Mouse (Mus musculus) MEL (cell line): ENCODE measurements around the gene Pla2r1. TPM values are rescaled to one million over a fixed set of nuclear protein-coding genes. Genes with fewer than 3 reads are reported as not detected.

Experiments
- DNase-seq: peaks from one replicate; pipeline ENCODE4 v3.0.0; 2011; ENCODE audit warnings: low read depth, low spot score
- H3K27ac ChIP-seq: 2 replicates; pipeline ENCODE4 v1.5.1; 2012; ENCODE audit warnings: low read depth, mild to moderate bottlenecking, control low read depth, low read length, moderate library complexity; ENCODE audit not compliant: control insufficient read depth
- H3K27me3 ChIP-seq, 2 experiments: fragments of 150-350 bp in 1 of 2; sonication (generic) in 1 of 2; 2 replicates each; pipeline ENCODE4 v1.6.1; 2012; ENCODE audit warnings: low read length in 2 of 2, mild to moderate bottlenecking in 2 of 2, improper control_type of control experiment in 1 of 2, moderate library complexity in 1 of 2; ENCODE audit not compliant: insufficient read depth in 2 of 2, control insufficient read depth in 1 of 2
- H3K36me3 ChIP-seq, 2 experiments: 2 replicates each; pipeline ENCODE4 v1.6.1; 2012 to 2014; ENCODE audit warnings: low read length in 2 of 2, improper control_type of control experiment in 1 of 2, inconsistent platforms in 1 of 2, mild to moderate bottlenecking in 1 of 2; ENCODE audit not compliant: insufficient read depth in 2 of 2, control insufficient read depth in 1 of 2
- H3K4me1 ChIP-seq, 2 experiments: fragments of 150-350 bp in 1 of 2; sonication (generic) in 1 of 2; 2 replicates each; pipeline ENCODE4 v1.6.1; 2012; ENCODE audit warnings: low read length in 2 of 2, improper control_type of control experiment in 1 of 2, mild to moderate bottlenecking in 1 of 2; ENCODE audit not compliant: insufficient read depth in 2 of 2, control insufficient read depth in 1 of 2
- H3K4me3 ChIP-seq, 2 experiments: fragments of 150-350 bp in 1 of 2; sonication (generic) in 1 of 2; 2 replicates each; pipeline ENCODE4 v1.5.1; 2012; ENCODE audit warnings: low read depth in 2 of 2, low read length in 2 of 2, mild to moderate bottlenecking in 2 of 2, moderate library complexity in 2 of 2, control low read depth in 1 of 2, improper control_type of control experiment in 1 of 2; ENCODE audit not compliant: control insufficient read depth in 1 of 2, insufficient read depth in 1 of 2
- H3K79me2 ChIP-seq: 2 replicates; pipeline ENCODE4 v1.6.1; 2012; ENCODE audit warnings: mild to moderate bottlenecking, low read length, moderate library complexity; ENCODE audit not compliant: control insufficient read depth, poor library complexity, insufficient read depth
- H3K9ac ChIP-seq: 2 replicates; pipeline ENCODE4 v1.6.1; 2012; ENCODE audit warnings: low read depth, mild to moderate bottlenecking, control low read depth, low read length, moderate library complexity; ENCODE audit not compliant: control insufficient read depth, poor library complexity, severe bottlenecking
- H3K9me3 ChIP-seq: fragments of 150-350 bp; sonication (generic); replicated peaks from 2 replicates; pipeline ENCODE4 v1.6.1; 2012; ENCODE audit warnings: mild to moderate bottlenecking, low read length, improper control_type of control experiment, moderate library complexity; ENCODE audit not compliant: insufficient read depth
- CHD1 ChIP-seq: IDR thresholded peaks from 2 replicates; pipeline ENCODE4 v1.6.1; 2012; ENCODE audit warnings: low read depth, mild to moderate bottlenecking, inconsistent platforms, low read length, improper control_type of control experiment
- CTCF ChIP-seq, 3 experiments: IDR thresholded peaks in 2 of 3; conservative IDR thresholded peaks in 1 of 3; 2 replicates each; pipeline ENCODE4 v1.5.1; 2011 to 2012; ENCODE audit warnings: low read length in 3 of 3, low read depth in 2 of 3, mild to moderate bottlenecking in 2 of 3, improper control_type of control experiment in 1 of 3, inconsistent platforms in 1 of 3, mixed read lengths in 1 of 3, moderate library complexity in 1 of 3; ENCODE audit not compliant: control insufficient read depth in 1 of 3, insufficient read depth in 1 of 3, poor library complexity in 1 of 3, severe bottlenecking in 1 of 3
- E2F4 ChIP-seq: IDR thresholded peaks from 2 replicates; pipeline ENCODE4 v1.6.1; 2011; ENCODE audit warnings: low read depth, low read length, improper control_type of control experiment, borderline replicate concordance
- ELF1 ChIP-seq: IDR thresholded peaks from 2 replicates; pipeline ENCODE4 v1.6.1; 2014; ENCODE audit warnings: low read depth, mild to moderate bottlenecking, inconsistent platforms, low read length, improper control_type of control experiment, moderate library complexity
- EP300 ChIP-seq, 2 experiments: IDR thresholded peaks; 2 replicates each; pipeline ENCODE4 v1.6.1; 2011; ENCODE audit warnings: improper control_type of control experiment in 2 of 2, low read length in 2 of 2, low read depth in 1 of 2, mild to moderate bottlenecking in 1 of 2
- ETS1 ChIP-seq: IDR thresholded peaks from 2 replicates; pipeline ENCODE4 v1.6.1; 2012; ENCODE audit warnings: low read depth, mild to moderate bottlenecking, inconsistent platforms, low read length, improper control_type of control experiment, moderate library complexity
- GABPA ChIP-seq: IDR thresholded peaks from 2 replicates; pipeline ENCODE4 v1.6.1; 2012; ENCODE audit warnings: low read depth, mild to moderate bottlenecking, inconsistent platforms, low read length, improper control_type of control experiment, moderate library complexity
- GATA1 ChIP-seq: IDR thresholded peaks from 2 replicates; pipeline ENCODE4 v1.6.1; 2011; ENCODE audit warnings: low read depth, low read length, improper control_type of control experiment
- HCFC1 ChIP-seq: IDR thresholded peaks from 2 replicates; pipeline ENCODE4 v1.6.1; 2012; ENCODE audit warnings: low read depth, mild to moderate bottlenecking, inconsistent platforms, low read length, improper control_type of control experiment, moderate library complexity
- JUND ChIP-seq: IDR thresholded peaks from 2 replicates; pipeline ENCODE4 v1.6.1; 2011; ENCODE audit warnings: low read depth, mild to moderate bottlenecking, improper control_type of control experiment, low read length
- KAT2A ChIP-seq: conservative IDR thresholded peaks from 2 replicates; pipeline ENCODE4 v1.6.1; 2012; ENCODE audit warnings: low read depth, low read length, improper control_type of control experiment, inconsistent platforms
- MAFK ChIP-seq: IDR thresholded peaks from 2 replicates; pipeline ENCODE4 v1.6.1; 2011; ENCODE audit warnings: low read depth, mild to moderate bottlenecking, low read length, improper control_type of control experiment, borderline replicate concordance
- MAZ ChIP-seq: IDR thresholded peaks from 2 replicates; pipeline ENCODE4 v1.6.1; 2012; ENCODE audit warnings: low read depth, mild to moderate bottlenecking, inconsistent platforms, low read length, improper control_type of control experiment
- MYC ChIP-seq: IDR thresholded peaks from 2 replicates; pipeline ENCODE4 v1.6.1; 2011; ENCODE audit warnings: low read depth, mild to moderate bottlenecking, low read length, improper control_type of control experiment, moderate library complexity
- NRF1 ChIP-seq: IDR thresholded peaks from 2 replicates; pipeline ENCODE4 v1.6.1; 2014; ENCODE audit warnings: low read depth, mild to moderate bottlenecking, inconsistent platforms, low read length, improper control_type of control experiment, moderate library complexity; ENCODE audit not compliant: poor library complexity, insufficient read depth, severe bottlenecking
- POLR2AphosphoS5 ChIP-seq: IDR thresholded peaks from 2 replicates; pipeline ENCODE4 v1.6.1; 2012; ENCODE audit warnings: low read depth, borderline replicate concordance, mild to moderate bottlenecking, inconsistent platforms, low read length, moderate library complexity, mixed read lengths
- RAD21 ChIP-seq: IDR thresholded peaks from 2 replicates; pipeline ENCODE4 v1.6.1; 2011; ENCODE audit warnings: mild to moderate bottlenecking, low read depth, low read length, improper control_type of control experiment
- RCOR1 ChIP-seq: IDR thresholded peaks from 2 replicates; pipeline ENCODE4 v1.6.1; 2012; ENCODE audit warnings: low read depth, mild to moderate bottlenecking, inconsistent platforms, low read length, improper control_type of control experiment
- TAL1 ChIP-seq: IDR thresholded peaks from 2 replicates; pipeline ENCODE4 v1.6.1; 2012; ENCODE audit warnings: mild to moderate bottlenecking, inconsistent platforms, low read length, moderate library complexity, mixed read lengths
- TBP ChIP-seq: IDR thresholded peaks from 2 replicates; pipeline ENCODE4 v1.8.0; 2011; ENCODE audit warnings: low read depth, low read length, improper control_type of control experiment
- TCF12 ChIP-seq: IDR thresholded peaks from 2 replicates; pipeline ENCODE4 v1.6.1; 2014; ENCODE audit warnings: low read depth, mild to moderate bottlenecking, inconsistent platforms, low read length, improper control_type of control experiment, moderate library complexity
- USF2 ChIP-seq, 2 experiments: IDR thresholded peaks; 2 replicates each; pipeline ENCODE4 v1.6.1; 2011 to 2012; ENCODE audit warnings: improper control_type of control experiment in 2 of 2, low read length in 2 of 2, borderline replicate concordance in 1 of 2, inconsistent platforms in 1 of 2, low read depth in 1 of 2, mild to moderate bottlenecking in 1 of 2; ENCODE audit not compliant: insufficient read depth in 1 of 2
- ZKSCAN1 ChIP-seq: IDR thresholded peaks from 2 replicates; pipeline ENCODE4 v1.6.1; 2012; ENCODE audit warnings: low read depth, mild to moderate bottlenecking, inconsistent platforms, low read length, improper control_type of control experiment, moderate library complexity
- ZMIZ1 ChIP-seq: IDR thresholded peaks from 2 replicates; pipeline ENCODE4 v1.6.1; 2012; ENCODE audit warnings: low read depth, mild to moderate bottlenecking, inconsistent platforms, low read length, improper control_type of control experiment, moderate library complexity
- ZNF384 ChIP-seq: IDR thresholded peaks from 2 replicates; pipeline ENCODE4 v1.6.1; 2012; ENCODE audit warnings: low read depth, mild to moderate bottlenecking, inconsistent platforms, low read length, improper control_type of control experiment
- polyA plus RNA-seq, 2 experiments: library from polyadenylated mRNA; stranded (reverse) in 1 of 2; unstranded in 1 of 2; fragments of >175 nt in 1 of 2; fragments of >200 nt in 1 of 2; gene quantifications; 2 replicates each; pipeline versions ENCODE4 v1.2.1 to v1.2.4; 2012; ENCODE audit warnings: low replicate concordance in 2 of 2, low read depth in 1 of 2; ENCODE audit not compliant: insufficient read length in 2 of 2, insufficient read depth in 1 of 2, missing spikeins in 1 of 2
- total RNA-seq: library from RNA; depleted of rRNA; stranded (reverse); fragments of 300-350 nt; gene quantifications from 2 replicates; pipeline ENCODE4 v1.2.3, GENCODE M21; 2012

The Pla2r1 gene
- total and polyA plus RNA-seq, 3 experiments: not detected

- Histone ChIP-seq H3K4me3 (no peak overlapping the region), H3K36me3 (no peaks in the 10 kb centered on the region), H3K9ac (no peak overlapping the region), H3K79me2 (no peaks in the 10 kb centered on the region), H3K4me1 (no peaks in the 10 kb centered on the region), H3K27me3 (no peaks in the 10 kb centered on the region), H3K9me3 (no peaks in the 10 kb centered on the region), H3K27ac (no peak overlapping the region)
- TF ChIP-seq JUND: no peak
- no peak for TF ChIP-seq ELF1
- TF ChIP-seq E2F4: no peak
- TF ChIP-seq POLR2AphosphoS5: no peak
- no peak for TF ChIP-seq CHD1
- no peak for TF ChIP-seq ZKSCAN1
- TF ChIP-seq MYC: no peak
- no peak for TF ChIP-seq RAD21
- TF ChIP-seq KAT2A: no peak
- no peak for TF ChIP-seq HCFC1
- no peak for TF ChIP-seq TAL1
- DNase-seq: no peak
Observed at GRCm38 (mm10) chr2:60552177-60552901, 769 bp downstream of the Pla2r1 start.

- H3K4me1 ChIP-seq: no peaks in the 10 kb centered on the region
- no peak for TF ChIP-seq RCOR1
- no peak for TF ChIP-seq USF2 (IDR thresholded peaks at IDR 0.05; ENCODE audit: borderline replicate concordance in 1 of 2, insufficient read depth in 1 of 2, low read depth in 1 of 2, low read length in 2 of 2)
- TF ChIP-seq ETS1: no peak
- TF ChIP-seq NRF1: no peak
- TF ChIP-seq ZMIZ1: no peak
- TF ChIP-seq TCF12: no peak
- TF ChIP-seq JUND: no peak
- no peak for TF ChIP-seq ZNF384
- no peak for TF ChIP-seq GATA1
- TF ChIP-seq MAZ: no peak
- no peak for TF ChIP-seq MAFK
- TF ChIP-seq EP300 (IDR thresholded peaks at IDR 0.05; ENCODE audit: low read depth in 1 of 2, low read length in 2 of 2): no peak
- no peak for TF ChIP-seq TBP
- TF ChIP-seq GABPA: no peak
- no peak for TF ChIP-seq HCFC1
- no peak for TF ChIP-seq E2F4
- no peak for TF ChIP-seq CTCF (IDR thresholded peaks at IDR 0.05 in 2 of 3, conservative IDR thresholded peaks at IDR 0.05 in 1 of 3; ENCODE audit: control insufficient read depth in 1 of 3, insufficient read depth in 1 of 3, low read depth in 2 of 3, low read length in 3 of 3, poor library complexity in 1 of 3, severe bottlenecking in 1 of 3)
- H3K9me3 ChIP-seq: no peaks in the 10 kb centered on the region
- DNase-seq: no peak
- no peaks in the 10 kb centered on the region for H3K36me3 ChIP-seq
- H3K79me2 ChIP-seq: no peaks in the 10 kb centered on the region
- no peak overlapping the region for H3K27ac ChIP-seq
- H3K9ac ChIP-seq: no peak overlapping the region
- no peaks in the 10 kb centered on the region for H3K27me3 ChIP-seq
- H3K4me3 ChIP-seq: no peak overlapping the region
Observed at GRCm38 (mm10) chr2:60551673-60552072, 1.4 kb downstream of the Pla2r1 start.
